Mouse (Mus musculus) limb, embryonic 13.5 days (tissue): ENCODE data around the gene Gsg1. TPM values are rescaled to one million over a fixed set of nuclear protein-coding genes. Genes with fewer than 3 reads are reported as not detected.

Experiments
- ATAC-seq: fragments of 200-750 bp; cut with Nextera tagmentation; 2 replicates; pipeline ENCODE4 v1.8.0; 2017; ENCODE audit warnings: low read depth, moderate number of reproducible peaks, moderate TSS enrichment; ENCODE audit not compliant: low FRiP score
- H3K27ac ChIP-seq: fragments of 300-500 bp; sonication (generic); 2 replicates; pipeline ENCODE4 v1.5.1; 2015; ENCODE audit warnings: inconsistent platforms, mild to moderate bottlenecking, moderate library complexity
- H3K27me3 ChIP-seq: fragments of 300-500 bp; sonication (generic); 2 replicates; pipeline ENCODE4 v1.6.1; 2015; ENCODE audit warnings: mild to moderate bottlenecking, inconsistent platforms
- H3K36me3 ChIP-seq: fragments of 300-500 bp; sonication (generic); 2 replicates; pipeline ENCODE4 v1.6.1; 2015; ENCODE audit warnings: inconsistent platforms, mild to moderate bottlenecking, moderate library complexity
- H3K4me1 ChIP-seq: fragments of 300-500 bp; sonication (generic); 2 replicates; pipeline ENCODE4 v1.6.1; 2015; ENCODE audit warnings: inconsistent platforms
- H3K4me2 ChIP-seq: fragments of 300-500 bp; sonication (generic); replicated peaks from 2 replicates; pipeline ENCODE4 v1.6.1; 2015; ENCODE audit warnings: inconsistent platforms, mild to moderate bottlenecking, moderate library complexity
- H3K4me3 ChIP-seq: fragments of 300-500 bp; sonication (generic); 2 replicates; pipeline ENCODE4 v1.5.1; 2015; ENCODE audit warnings: moderate library complexity, mild to moderate bottlenecking, inconsistent platforms
- H3K9ac ChIP-seq: fragments of 300-500 bp; sonication (generic); 2 replicates; pipeline ENCODE4 v1.6.1; 2015; ENCODE audit warnings: mild to moderate bottlenecking, inconsistent platforms
- H3K9me3 ChIP-seq: fragments of 300-500 bp; sonication (generic); 2 replicates; pipeline ENCODE4 v1.6.1; 2016; ENCODE audit warnings: inconsistent platforms
- WGBS: fragments of 180-500 bp; shearing (Covaris S2); methylation state at CpG from one replicate; pipeline ENCODE4 v1.1.7; 2015; 5-methylcytosine and 5-hydroxymethylcytosine counted together
- polyA plus RNA-seq: library from polyadenylated mRNA; unstranded; fragments of >200 nt; fragmentation: Nextera tagmentation; extraction: Ambion mirVana; gene quantifications from 2 replicates; pipeline ENCODE4 v1.2.1, GENCODE M21; 2015

Gsg1 gene
- polyA plus RNA-seq, 1 experiment from 2014 or later = 1.0 TPM

- H3K9ac ChIP-seq = 0 out of 2 replicates have a peak overlapping the region, but pooled peaks have one; percentile 15
- peak overlapping the region; percentile 18 for H3K4me3 ChIP-seq
- no peaks in the 10 kb centered on the region for H3K27me3 ChIP-seq
- 4% methylated on average over 16 of the region's 16 CpGs for WGBS
- peak; percentile 64; the same call in 1 of the 2 replicates for ATAC-seq
- H3K27ac ChIP-seq = peak overlapping the region; percentile 84; the same call in 1 of the 2 replicates
- no peaks in the 10 kb centered on the region for H3K36me3 ChIP-seq
- H3K4me2 ChIP-seq = peak overlapping the region; percentile 58
- no peaks in the 10 kb centered on the region for H3K9me3 ChIP-seq
- peaks cover 40% of the 10 kb centered on the region for H3K4me1 ChIP-seq
Measured at GRCm38 (mm10) chr6:135252728-135253077, 1.4 kb downstream of the Gsg1 start.

GRCm38 (mm10) chr6:135251849-135252727 lies 2.1 kb downstream of the Gsg1 start:
- WGBS = 52% methylated on average over 24 of the region's 24 CpGs
- no peak for ATAC-seq

GRCm38 (mm10) chr6:135250926-135251699 lies 3.0 kb downstream of the Gsg1 start:
- Histone ChIP-seq H3K9me3 (no peaks in the 10 kb centered on the region), H3K9ac (no peak overlapping the region), H3K27me3 (no peaks in the 10 kb centered on the region), H3K36me3 (no peaks in the 10 kb centered on the region), H3K4me2 (peak overlapping the region; percentile 14; the same call in 1 of the 2 replicates), H3K4me3 (no peak overlapping the region), H3K27ac (peak overlapping the region; percentile 84), H3K4me1 (peaks cover 40% of the 10 kb centered on the region)
- WGBS = 56% methylated on average over 19 of the region's 19 CpGs
- no peak for ATAC-seq

More at GRCm38 (mm10) chr6:135251849-135252727, 2.1 kb downstream of the Gsg1 start:
- Histone ChIP-seq H3K27ac (peak overlapping the region; percentile 84; the same call in 1 of the 2 replicates), H3K4me2 (peak overlapping the region; percentile 58), H3K4me3 (peak overlapping the region; percentile 18), H3K27me3 (no peaks in the 10 kb centered on the region), H3K36me3 (no peaks in the 10 kb centered on the region), H3K9me3 (no peaks in the 10 kb centered on the region), H3K9ac (0 out of 2 replicates have a peak overlapping the region, but pooled peaks have one; percentile 15), H3K4me1 (peaks cover 40% of the 10 kb centered on the region)

- H3K9me3 ChIP-seq = no peaks in the 10 kb centered on the region
- peaks cover 40% of the 10 kb centered on the region for H3K4me1 ChIP-seq
- 7% methylated on average over 19 of the region's 19 CpGs for WGBS
- no peak overlapping the region for H3K9ac ChIP-seq
- H3K36me3 ChIP-seq = no peaks in the 10 kb centered on the region
- H3K27ac ChIP-seq = peak overlapping the region; percentile 84
- H3K27me3 ChIP-seq = no peaks in the 10 kb centered on the region
- peak overlapping the region; percentile 4; the same call in 1 of the 2 replicates for H3K4me3 ChIP-seq
- peak; percentile 92 for ATAC-seq
- peak overlapping the region; percentile 53 for H3K4me2 ChIP-seq
Measured at GRCm38 (mm10) chr6:135249846-135250531, 4.2 kb downstream of the Gsg1 start.

GRCm38 (mm10) chr6:135247861-135248260 lies 6.3 kb downstream of the Gsg1 start:
- Histone ChIP-seq H3K4me1 (peaks cover 34% of the 10 kb centered on the region), H3K9ac (no peak overlapping the region; the same call in 1 of the 2 replicates), H3K9me3 (no peaks in the 10 kb centered on the region), H3K27me3 (no peaks in the 10 kb centered on the region; the same call in 1 of the 2 replicates), H3K4me2 (no peak overlapping the region), H3K36me3 (no peaks in the 10 kb centered on the region), H3K27ac (no peak overlapping the region), H3K4me3 (no peak overlapping the region)
- 53% methylated on average over 6 of the region's 6 CpGs for WGBS
- no peak for ATAC-seq

GRCm38 (mm10) chr6:135245586-135245985 lies 8.6 kb downstream of the Gsg1 start:
- Histone ChIP-seq H3K36me3 (no peaks in the 10 kb centered on the region), H3K9ac (no peak overlapping the region), H3K27ac (no peak overlapping the region), H3K4me3 (no peak overlapping the region), H3K4me2 (no peak overlapping the region), H3K4me1 (peaks cover 30% of the 10 kb centered on the region), H3K27me3 (no peaks in the 10 kb centered on the region; the same call in 1 of the 2 replicates), H3K9me3 (no peaks in the 10 kb centered on the region)
- WGBS = 75% methylated on average over 8 of the region's 8 CpGs
- ATAC-seq = no peak

- no peak overlapping the region for H3K4me3 ChIP-seq
- peaks cover 18% of the 10 kb centered on the region for H3K4me1 ChIP-seq
- no peak overlapping the region for H3K27ac ChIP-seq
- 89% methylated on average over 8 of the region's 8 CpGs for WGBS
- no peak overlapping the region for H3K4me2 ChIP-seq
- no peaks in the 10 kb centered on the region; the same call in 1 of the 2 replicates for H3K27me3 ChIP-seq
- H3K9ac ChIP-seq = no peak overlapping the region
- no peak for ATAC-seq
- H3K9me3 ChIP-seq = no peaks in the 10 kb centered on the region
- peaks cover 22% of the 10 kb centered on the region for H3K36me3 ChIP-seq
Measured at GRCm38 (mm10) chr6:135240361-135240760, 13.8 kb downstream of the Gsg1 start.

- H3K27ac ChIP-seq = no peak overlapping the region
- H3K36me3 ChIP-seq = peaks cover 40% of the 10 kb centered on the region
- no peak overlapping the region for H3K4me2 ChIP-seq
- no peaks in the 10 kb centered on the region for H3K27me3 ChIP-seq
- 59% methylated on average over 4 of the region's 4 CpGs for WGBS
- no peaks in the 10 kb centered on the region for H3K9me3 ChIP-seq
- no peak overlapping the region for H3K4me3 ChIP-seq
- H3K4me1 ChIP-seq = peaks cover 18% of the 10 kb centered on the region
- no peak for ATAC-seq
- H3K9ac ChIP-seq = no peak overlapping the region
Measured at GRCm38 (mm10) chr6:135238211-135238610, 15.9 kb downstream of the Gsg1 start.

- Histone ChIP-seq H3K9me3 (no peaks in the 10 kb centered on the region), H3K27ac (no peak overlapping the region), H3K4me1 (peaks cover 16% of the 10 kb centered on the region), H3K36me3 (peaks cover 49% of the 10 kb centered on the region), H3K9ac (no peak overlapping the region), H3K4me3 (no peak overlapping the region), H3K27me3 (no peaks in the 10 kb centered on the region), H3K4me2 (no peak overlapping the region)
- 77% methylated on average over 14 of the region's 14 CpGs for WGBS
- ATAC-seq = no peak
Measured at GRCm38 (mm10) chr6:135237326-135237725, 16.8 kb downstream of the Gsg1 start.

- H3K9me3 ChIP-seq = no peaks in the 10 kb centered on the region
- peaks cover 9% of the 10 kb centered on the region for H3K4me1 ChIP-seq
- WGBS = 85% methylated on average over 3 of the region's 3 CpGs
- peaks cover 56% of the 10 kb centered on the region for H3K36me3 ChIP-seq
- no peak overlapping the region for H3K4me2 ChIP-seq
- no peak overlapping the region for H3K4me3 ChIP-seq
- ATAC-seq = no peak
- H3K9ac ChIP-seq = no peak overlapping the region
- H3K27ac ChIP-seq = no peak overlapping the region
- H3K27me3 ChIP-seq = no peaks in the 10 kb centered on the region
Measured at GRCm38 (mm10) chr6:135236576-135236975, 17.6 kb downstream of the Gsg1 start.

- H3K27ac ChIP-seq = no peak overlapping the region
- peaks cover 58% of the 10 kb centered on the region for H3K36me3 ChIP-seq
- peaks cover 2% of the 10 kb centered on the region for H3K4me1 ChIP-seq
- H3K9me3 ChIP-seq = no peaks in the 10 kb centered on the region
- WGBS = 88% methylated on average over 3 of the region's 3 CpGs
- no peak overlapping the region for H3K4me2 ChIP-seq
- ATAC-seq = no peak
- H3K9ac ChIP-seq = no peak overlapping the region
- H3K4me3 ChIP-seq = no peak overlapping the region
- H3K27me3 ChIP-seq = no peaks in the 10 kb centered on the region
Measured at GRCm38 (mm10) chr6:135235742-135236141, 18.4 kb downstream of the Gsg1 start.
